Mouse (Mus musculus): ENCODE measurements around the gene Olfr959. TPM values are rescaled to one million over a fixed set of nuclear protein-coding genes. Genes with fewer than 3 reads are reported as not detected.

The Olfr959 gene
- not detected for total RNA-seq (2021)
- not detected in 2 replicates for polyA plus RNA-seq (2012; rRNA removed)
- long read RNA-seq = 0 reads

- intact Hi-C loops (cut with DNase I) = no loop called here
- no peaks in the 10 kb centered on the region for H3K4me1 ChIP-seq (ENCODE audit: control insufficient read depth, insufficient read depth, low read length)
- DNase-seq = no peak
- H3K79me2 ChIP-seq (replicated peaks; ENCODE audit: control insufficient read depth, insufficient read depth, low read length) = no peaks in the 10 kb centered on the region
- no peaks in the 10 kb centered on the region for H3K36me3 ChIP-seq (ENCODE audit: control insufficient read depth, insufficient read depth, low read length)
- no peaks in the 10 kb centered on the region for H3K27me3 ChIP-seq (ENCODE audit: control insufficient read depth, insufficient read depth, low read length)
- no peak within 1 kb of the TSS for H3K4me3 ChIP-seq
- no peak within 1 kb of the TSS for H3K27ac ChIP-seq
- TF ChIP-seq POLR2A (IDR thresholded peaks at IDR 0.05; ENCODE audit: insufficient read depth, low read depth, low read length) = no peak
- TF ChIP-seq CTCF (IDR thresholded peaks at IDR 0.05) = no peak
- TF ChIP-seq EP300 (IDR thresholded peaks at IDR 0.05; ENCODE audit: insufficient read depth, low read depth, low read length) = no peak
- 59% methylated on average over 3 of the region's 3 CpGs for WGBS
- H3K9ac ChIP-seq (ENCODE audit: low read depth, low read length) = no peak within 1 kb of the TSS
These were observed at the start of gene Olfr959 for GRCm38 (mm10) chr9:39575469-39575868. Gene Olfr959 (minus strand): TSS chr9:39575569.

GRCm38 (mm10) chr9:39624711-39625110 lies 49.3 kb upstream of the Olfr959 start:
- no peaks in the 10 kb centered on the region for H3K27me3 ChIP-seq (ENCODE audit: control insufficient read depth, insufficient read depth, low read length)
- no peak for TF ChIP-seq CTCF (IDR thresholded peaks at IDR 0.05)
- no peak for TF ChIP-seq POLR2A (IDR thresholded peaks at IDR 0.05; ENCODE audit: insufficient read depth, low read depth, low read length)
- no peak for TF ChIP-seq EP300 (IDR thresholded peaks at IDR 0.05; ENCODE audit: insufficient read depth, low read depth, low read length)
- intact Hi-C loops (cut with DNase I) = no loop called here
- H3K9ac ChIP-seq (ENCODE audit: low read depth, low read length) = no peak overlapping the region
- WGBS = 62% methylated on average over 2 of the region's 2 CpGs
- no peaks in the 10 kb centered on the region for H3K79me2 ChIP-seq (replicated peaks; ENCODE audit: control insufficient read depth, insufficient read depth, low read length)
- no peak for DNase-seq
- no peak overlapping the region for H3K4me3 ChIP-seq
- no peaks in the 10 kb centered on the region for H3K36me3 ChIP-seq (ENCODE audit: control insufficient read depth, insufficient read depth, low read length)
- H3K4me1 ChIP-seq (ENCODE audit: control insufficient read depth, insufficient read depth, low read length) = no peaks in the 10 kb centered on the region
- no peak overlapping the region for H3K27ac ChIP-seq

GRCm38 (mm10) chr9:39623783-39624182 lies 48.4 kb upstream of the Olfr959 start:
- Histone ChIP-seq H3K27ac (no peak overlapping the region), H3K36me3 (ENCODE audit: control insufficient read depth, insufficient read depth, low read length) (no peaks in the 10 kb centered on the region), H3K4me1 (ENCODE audit: control insufficient read depth, insufficient read depth, low read length) (no peaks in the 10 kb centered on the region), H3K4me3 (no peak overlapping the region), H3K79me2 (replicated peaks; ENCODE audit: control insufficient read depth, insufficient read depth, low read length) (no peaks in the 10 kb centered on the region), H3K27me3 (ENCODE audit: control insufficient read depth, insufficient read depth, low read length) (no peaks in the 10 kb centered on the region), H3K9ac (ENCODE audit: low read depth, low read length) (no peak overlapping the region)
- TF ChIP-seq CTCF (IDR thresholded peaks at IDR 0.05) (no peak), EP300 (IDR thresholded peaks at IDR 0.05; ENCODE audit: insufficient read depth, low read depth, low read length) (no peak), POLR2A (IDR thresholded peaks at IDR 0.05; ENCODE audit: insufficient read depth, low read depth, low read length) (no peak)
- intact Hi-C loops (cut with DNase I) = no loop called here
- WGBS = 83% methylated on average over 3 of the region's 3 CpGs
- DNase-seq = no peak

GRCm38 (mm10) chr9:39621073-39621472 lies 45.7 kb upstream of the Olfr959 start, which contains the start of gene Olfr960:
Gene Olfr960 (plus strand): TSS chr9:39621373.
- TF ChIP-seq CTCF (IDR thresholded peaks at IDR 0.05) (no peak), EP300 (IDR thresholded peaks at IDR 0.05; ENCODE audit: insufficient read depth, low read depth, low read length) (no peak), POLR2A (IDR thresholded peaks at IDR 0.05; ENCODE audit: insufficient read depth, low read depth, low read length) (no peak)
- no peaks in the 10 kb centered on the region for H3K79me2 ChIP-seq (replicated peaks; ENCODE audit: control insufficient read depth, insufficient read depth, low read length)
- intact Hi-C loops (cut with DNase I) = no loop called here

GRCm38 (mm10) chr9:39611953-39612352 lies 36.6 kb upstream of the Olfr959 start:
- no peaks in the 10 kb centered on the region for H3K4me1 ChIP-seq (ENCODE audit: control insufficient read depth, insufficient read depth, low read length)
- no peak overlapping the region for H3K4me3 ChIP-seq
- intact Hi-C loops (cut with DNase I) = loop anchor here (1.0 kb wide), 1 partner anchor 103 kb away; no protein-coding TSS in a partner anchor
- WGBS = 38% methylated on average over 1 of the region's 1 CpGs
- no peak for DNase-seq
- H3K27me3 ChIP-seq (ENCODE audit: control insufficient read depth, insufficient read depth, low read length) = no peaks in the 10 kb centered on the region
- no peak overlapping the region for H3K9ac ChIP-seq (ENCODE audit: low read depth, low read length)
- no peaks in the 10 kb centered on the region for H3K79me2 ChIP-seq (replicated peaks; ENCODE audit: control insufficient read depth, insufficient read depth, low read length)
- no peak for TF ChIP-seq POLR2A (IDR thresholded peaks at IDR 0.05; ENCODE audit: insufficient read depth, low read depth, low read length)
- TF ChIP-seq CTCF (IDR thresholded peaks at IDR 0.05) = peak; percentile 68
- no peak overlapping the region for H3K27ac ChIP-seq
- H3K36me3 ChIP-seq (ENCODE audit: control insufficient read depth, insufficient read depth, low read length) = no peaks in the 10 kb centered on the region

More at GRCm38 (mm10) chr9:39621073-39621472, 45.7 kb upstream of the Olfr959 start, which contains the start of gene Olfr960:
- Histone ChIP-seq H3K9ac (ENCODE audit: low read depth, low read length) (no peak within 1 kb of the TSS), H3K27me3 (ENCODE audit: control insufficient read depth, insufficient read depth, low read length) (no peaks in the 10 kb centered on the region), H3K4me3 (no peak within 1 kb of the TSS), H3K36me3 (ENCODE audit: control insufficient read depth, insufficient read depth, low read length) (no peaks in the 10 kb centered on the region), H3K4me1 (ENCODE audit: control insufficient read depth, insufficient read depth, low read length) (no peaks in the 10 kb centered on the region), H3K27ac (no peak within 1 kb of the TSS)
- WGBS = 60% methylated on average over 1 of the region's 1 CpGs
- no peak for DNase-seq

GRCm38 (mm10) chr9:39610355-39610754 lies 35.0 kb upstream of the Olfr959 start, which contains the start of gene Olfr148:
Gene Olfr148 (plus strand): TSS chr9:39610655.
- TF ChIP-seq POLR2A (IDR thresholded peaks at IDR 0.05; ENCODE audit: insufficient read depth, low read depth, low read length) (no peak), EP300 (IDR thresholded peaks at IDR 0.05; ENCODE audit: insufficient read depth, low read depth, low read length) (no peak), CTCF (IDR thresholded peaks at IDR 0.05) (no peak)
- intact Hi-C loops (cut with DNase I) = no loop called here
- H3K36me3 ChIP-seq (ENCODE audit: control insufficient read depth, insufficient read depth, low read length) = no peaks in the 10 kb centered on the region

More at GRCm38 (mm10) chr9:39610355-39610754, 35.0 kb upstream of the Olfr959 start, which contains the start of gene Olfr148:
- DNase-seq = no peak
- no peaks in the 10 kb centered on the region for H3K4me1 ChIP-seq (ENCODE audit: control insufficient read depth, insufficient read depth, low read length)
- no peak within 1 kb of the TSS for H3K9ac ChIP-seq (ENCODE audit: low read depth, low read length)
- no peaks in the 10 kb centered on the region for H3K79me2 ChIP-seq (replicated peaks; ENCODE audit: control insufficient read depth, insufficient read depth, low read length)
- WGBS = 69% methylated on average over 3 of the region's 3 CpGs
- no peak within 1 kb of the TSS for H3K4me3 ChIP-seq
- H3K27me3 ChIP-seq (ENCODE audit: control insufficient read depth, insufficient read depth, low read length) = no peaks in the 10 kb centered on the region
- no peak within 1 kb of the TSS for H3K27ac ChIP-seq

Measured in heart, adult 2 months (tissue).